Mouse (Mus musculus) ES-Bruce4 (cell line): ENCODE measurements around the gene 2810006K23Rik. TPM values are rescaled to one million over a fixed set of nuclear protein-coding genes. Genes with fewer than 3 reads are reported as not detected.
A peak's percentile ranks its signal among the peaks of the same experiment; 100 is the strongest.

Experiments
- H3K27ac ChIP-seq: 2 replicates; pipeline ENCODE4 v1.5.1; 2012; ENCODE audit warnings: low read length, inconsistent platforms; ENCODE audit not compliant: insufficient read depth
- H3K27me3 ChIP-seq: 2 replicates; pipeline ENCODE4 v1.6.1; 2012; ENCODE audit warnings: mild to moderate bottlenecking, low read length, inconsistent platforms; ENCODE audit not compliant: control insufficient read depth, poor library complexity, insufficient read depth, severe bottlenecking
- H3K36me3 ChIP-seq: 2 replicates; pipeline ENCODE4 v1.6.1; 2012; ENCODE audit warnings: inconsistent platforms, mild to moderate bottlenecking, low read length, moderate library complexity; ENCODE audit not compliant: control insufficient read depth, poor library complexity, insufficient read depth, severe bottlenecking
- H3K4me1 ChIP-seq: one replicate; pipeline ENCODE4 v1.8.1; 2011; ENCODE audit warnings: low read length; ENCODE audit not compliant: control insufficient read depth, insufficient read depth
- H3K4me3 ChIP-seq: 2 replicates; pipeline ENCODE4 v1.5.1; 2011; ENCODE audit warnings: low read depth, mild to moderate bottlenecking, low read length
- H3K9ac ChIP-seq: 2 replicates; pipeline ENCODE4 v1.6.1; 2012; ENCODE audit warnings: low read depth, mild to moderate bottlenecking, inconsistent platforms; ENCODE audit not compliant: poor library complexity, severe bottlenecking
- H3K9me3 ChIP-seq: replicated peaks from 2 replicates; pipeline ENCODE4 v1.6.1; 2012; ENCODE audit warnings: mild to moderate bottlenecking, low read length, inconsistent platforms; ENCODE audit not compliant: control insufficient read depth, poor library complexity, insufficient read depth, severe bottlenecking
- CTCF ChIP-seq: IDR thresholded peaks from one replicate; pipeline ENCODE4 v1.8.1; 2011; ENCODE audit warnings: low read depth, low read length
- EP300 ChIP-seq: IDR thresholded peaks from 2 replicates; pipeline ENCODE4 v1.6.1; 2011; ENCODE audit warnings: low read depth, low read length; ENCODE audit not compliant: insufficient read depth
- POLR2A ChIP-seq: IDR thresholded peaks from one replicate; pipeline ENCODE4 v1.8.1; 2011; ENCODE audit warnings: low read length; ENCODE audit not compliant: insufficient read depth
- polyA plus RNA-seq: library from polyadenylated mRNA; stranded (reverse); fragments of >200 nt; gene quantifications from 2 replicates; pipeline ENCODE4 v1.2.4, GENCODE M21; 2011; ENCODE audit warnings: low read depth; ENCODE audit not compliant: missing spikeins, insufficient read depth, insufficient read length

Gene 2810006K23Rik
- polyA plus RNA-seq, 1 experiment: 15.4 TPM

DNA sequence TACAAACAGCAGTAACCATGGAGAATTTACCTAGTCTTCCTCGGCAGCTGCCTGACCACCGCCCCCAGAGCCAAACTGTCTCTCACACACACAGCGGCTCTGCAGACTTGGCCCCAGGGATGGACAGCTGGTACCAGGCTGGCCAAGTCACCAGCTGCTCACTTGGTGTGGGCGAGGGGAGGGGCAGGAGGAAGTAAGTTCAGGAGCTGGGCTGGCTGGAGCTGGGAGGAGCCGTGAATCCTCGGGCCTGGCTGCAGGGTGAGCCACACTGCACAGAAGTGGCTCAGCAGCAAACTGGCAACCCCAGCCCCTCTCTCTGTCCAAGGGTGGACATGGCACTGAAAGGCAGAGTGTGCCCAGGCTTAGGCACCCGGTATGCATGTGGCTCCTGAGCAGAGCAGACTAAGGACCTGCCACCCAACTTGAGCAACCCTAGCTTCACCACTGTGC is 23.2 kb downstream of the 2810006K23Rik start:
- Histone ChIP-seq H3K27ac (no peak overlapping the region), H3K27me3 (no peaks in the 10 kb centered on the region), H3K9ac (0 out of 2 replicates have a peak overlapping the region, but pooled peaks have one; percentile 27), H3K9me3 (no peaks in the 10 kb centered on the region), H3K4me1 (no peaks in the 10 kb centered on the region), H3K36me3 (peaks cover 21% of the 10 kb centered on the region), H3K4me3 (no peak overlapping the region)
- TF ChIP-seq CTCF (no peak), POLR2A (no peak), EP300 (no peak)

GRCm38 (mm10) chr5:124351604-124352003 is 23.7 kb downstream of the 2810006K23Rik start:
- TF ChIP-seq EP300 (no peak), POLR2A (no peak), CTCF (no peak)
- Histone ChIP-seq H3K4me1 (no peaks in the 10 kb centered on the region), H3K9ac (peak overlapping the region; percentile 27), H3K4me3 (peak overlapping the region; percentile 14), H3K27me3 (no peaks in the 10 kb centered on the region), H3K36me3 (peaks cover 17% of the 10 kb centered on the region), H3K9me3 (no peaks in the 10 kb centered on the region), H3K27ac (peak overlapping the region; percentile 35; the same call in 1 of the 2 replicates)

DNA sequence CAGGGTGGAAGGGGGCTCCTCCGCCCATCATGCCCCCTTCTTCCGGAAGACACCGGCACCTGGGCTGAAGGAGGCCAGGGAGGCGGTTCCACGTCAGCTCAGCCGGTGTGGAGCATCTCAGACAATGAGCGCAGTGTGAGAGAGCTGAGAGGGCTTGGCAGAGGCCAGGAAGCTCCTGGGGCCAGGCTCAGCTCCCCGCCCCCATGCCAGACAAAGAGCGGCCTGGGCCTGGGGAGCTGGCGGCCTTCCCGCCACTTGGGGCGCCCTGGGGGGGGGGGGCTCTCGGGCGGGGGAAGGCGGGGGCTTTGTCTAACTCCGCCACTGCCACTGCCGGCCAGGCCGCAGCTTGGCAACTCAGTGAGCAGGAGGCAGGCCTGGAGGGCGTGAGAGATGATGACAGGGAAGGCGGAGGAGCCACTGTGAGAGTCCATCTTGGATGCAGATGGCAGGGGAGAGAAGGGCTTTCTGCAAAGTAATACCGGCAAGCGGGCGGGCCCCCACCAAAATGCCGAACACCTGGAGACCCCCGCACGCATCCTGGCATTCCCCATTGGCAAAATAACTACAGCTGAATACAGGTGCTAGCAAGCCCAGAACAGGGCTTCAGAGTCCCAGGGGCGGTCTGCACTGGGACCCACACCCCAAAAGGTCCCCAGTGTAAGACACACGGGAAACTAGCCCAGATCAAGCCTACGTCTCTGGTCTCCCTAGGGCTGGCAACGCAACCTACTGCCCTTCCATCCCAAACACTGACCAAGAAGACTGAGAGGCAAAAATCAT is 24.4 kb downstream of the 2810006K23Rik start:
- TF ChIP-seq POLR2A: no peak
- no peak for TF ChIP-seq EP300
- TF ChIP-seq CTCF: no peak
- Histone ChIP-seq H3K27ac (peak overlapping the region; percentile 54), H3K4me3 (peak overlapping the region; percentile 88), H3K9me3 (no peaks in the 10 kb centered on the region), H3K4me1 (no peaks in the 10 kb centered on the region), H3K9ac (peak overlapping the region; percentile 99), H3K27me3 (no peaks in the 10 kb centered on the region), H3K36me3 (peaks cover 13% of the 10 kb centered on the region)

DNA sequence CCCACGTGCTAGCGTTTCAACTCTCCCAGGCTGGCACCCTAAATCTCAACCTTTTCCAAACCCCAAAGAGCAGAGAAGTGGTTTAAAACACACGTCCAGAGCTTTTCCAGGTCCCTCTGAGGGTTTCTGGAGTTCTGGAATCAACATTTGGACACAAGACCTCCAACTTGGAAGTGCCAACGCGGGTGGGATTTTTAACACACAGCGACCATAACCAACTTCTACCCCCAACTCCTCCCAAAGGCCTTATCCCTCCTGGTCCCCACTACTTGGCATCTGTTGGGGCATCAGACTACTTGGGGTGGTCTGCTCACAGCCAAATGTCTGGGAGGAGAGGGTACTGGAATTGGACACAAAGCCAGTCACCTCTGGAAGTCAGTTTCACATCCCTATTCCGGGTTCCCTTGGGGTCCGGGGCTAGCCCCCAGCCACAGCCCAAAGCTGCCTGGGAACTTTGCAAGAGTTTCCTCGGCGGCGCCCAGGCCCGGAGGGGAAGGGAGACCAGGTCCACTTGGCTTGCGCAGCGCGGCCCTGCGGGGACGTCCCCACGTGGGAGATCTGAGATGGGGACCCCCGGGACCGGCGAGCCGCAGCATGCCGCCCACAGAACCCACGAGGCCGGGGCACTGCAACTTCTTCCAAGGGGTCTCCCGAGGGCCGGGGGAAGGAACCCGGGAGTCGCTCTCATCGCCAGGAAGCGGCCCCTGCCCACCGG is 25.3 kb downstream of the 2810006K23Rik start:
- H3K9me3 ChIP-seq: no peaks in the 10 kb centered on the region

GRCm38 (mm10) chr5:124353726-124354547 is 26.0 kb downstream of the 2810006K23Rik start:
- Histone ChIP-seq H3K27ac (no peak overlapping the region), H3K9ac (peak overlapping the region; percentile 99), H3K4me1 (no peaks in the 10 kb centered on the region), H3K27me3 (no peaks in the 10 kb centered on the region), H3K4me3 (peak overlapping the region; percentile 88), H3K9me3 (no peaks in the 10 kb centered on the region), H3K36me3 (peaks cover 3% of the 10 kb centered on the region; the same call in 1 of the 2 replicates)
- no peak for TF ChIP-seq POLR2A
- peak; percentile 0 for TF ChIP-seq CTCF

More for the DNA sequence above, 25.3 kb downstream of the 2810006K23Rik start:
- Histone ChIP-seq H3K27ac (peak overlapping the region; percentile 54), H3K36me3 (peaks cover 10% of the 10 kb centered on the region), H3K9ac (peak overlapping the region; percentile 99), H3K27me3 (no peaks in the 10 kb centered on the region), H3K4me1 (no peaks in the 10 kb centered on the region), H3K4me3 (peak overlapping the region; percentile 88)
- no peak for TF ChIP-seq POLR2A
- TF ChIP-seq CTCF: no peak
- no peak for TF ChIP-seq EP300
